Mouse (Mus musculus) forelimb bud, embryonic 11.5 days (tissue): Measurements from ENCODE around the gene Apol6.
"Not testable (repeated sequence)": the region's sequence is repeated elsewhere in the genome, so short reads cannot be mapped to it uniquely, and the experiment has no call there.

Source experiments
- DNase-seq: peaks from one replicate; pipeline ENCODE4 v3.0.0-alpha.2; 2012; ENCODE audit warnings: low read depth, low spot score

The Apol6 gene

DNA sequence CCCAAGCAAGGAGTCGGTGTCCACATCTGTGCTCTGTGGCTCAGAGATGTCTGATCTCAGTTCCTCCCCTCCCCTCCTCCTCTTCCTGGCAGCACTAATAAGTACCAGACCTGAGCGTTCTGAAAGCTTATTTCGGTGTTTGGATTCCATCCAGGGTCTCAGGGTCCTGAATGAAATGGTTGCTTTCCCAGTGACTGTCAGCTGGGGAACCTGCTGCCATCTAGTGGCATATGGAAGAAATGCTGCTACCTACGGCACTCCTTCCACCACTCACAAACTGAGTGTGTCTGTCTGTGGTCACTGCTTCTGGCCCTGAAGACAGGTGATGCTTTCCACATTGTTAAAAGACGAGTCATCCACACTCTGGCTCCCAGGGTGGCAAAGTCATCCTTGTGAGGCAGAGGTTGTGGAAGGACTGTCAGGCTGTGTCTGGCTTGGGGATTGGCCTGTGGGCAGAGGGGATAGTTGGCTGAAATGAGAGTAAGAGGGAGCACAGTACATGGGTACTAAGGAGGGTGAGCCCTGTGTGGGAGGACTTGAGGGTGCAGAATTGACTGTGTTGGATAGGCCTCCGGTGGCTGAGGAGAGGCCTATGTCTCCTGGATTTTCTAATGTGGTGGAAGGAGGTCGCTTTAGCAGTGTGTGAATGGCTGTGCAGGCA lies 15.1 kb upstream of the Apol6 start:
- peak; percentile 91 for DNase-seq

DNA sequence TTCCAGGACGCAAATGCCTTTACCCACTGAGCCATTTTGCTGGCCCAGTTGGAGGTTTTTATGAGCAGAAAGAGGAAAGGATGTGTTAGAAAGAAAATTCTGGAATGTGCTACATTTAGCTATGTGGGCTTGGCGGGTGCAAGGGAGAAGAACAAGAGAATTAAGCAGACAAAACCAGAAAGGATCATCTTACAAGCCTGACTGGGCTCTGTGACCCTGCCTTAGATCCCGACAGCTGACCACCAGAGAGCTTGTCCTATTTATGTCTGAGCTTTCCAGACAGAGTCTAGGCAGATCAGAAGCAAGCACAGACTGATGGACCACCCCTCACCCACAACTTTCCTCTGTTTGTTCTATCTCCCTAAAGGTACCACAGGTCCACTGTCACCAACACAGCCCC lies 13.3 kb upstream of the Apol6 start:
- DNase-seq, result no peak

DNA sequence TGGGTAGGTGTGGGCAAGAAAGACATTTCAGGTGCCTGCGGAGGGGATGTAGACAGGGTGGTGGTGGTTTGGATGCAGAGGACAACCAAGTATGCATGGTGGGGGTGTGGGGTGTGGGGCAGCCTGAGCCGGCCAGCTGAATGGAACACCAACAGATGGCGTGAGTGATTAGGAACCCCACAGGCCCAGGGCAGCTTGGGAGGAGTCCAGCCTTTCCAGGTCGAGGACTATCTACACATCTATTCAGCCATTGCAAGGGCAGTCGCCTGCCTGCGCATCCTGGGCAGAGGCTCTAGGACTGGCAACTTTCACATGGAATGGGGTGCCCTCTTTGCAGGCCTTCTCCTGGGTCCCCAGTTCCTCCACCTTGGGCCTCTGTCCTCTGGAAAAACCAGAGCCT lies 10.0 kb upstream of the Apol6 start:
- DNase-seq, result no peak

DNA sequence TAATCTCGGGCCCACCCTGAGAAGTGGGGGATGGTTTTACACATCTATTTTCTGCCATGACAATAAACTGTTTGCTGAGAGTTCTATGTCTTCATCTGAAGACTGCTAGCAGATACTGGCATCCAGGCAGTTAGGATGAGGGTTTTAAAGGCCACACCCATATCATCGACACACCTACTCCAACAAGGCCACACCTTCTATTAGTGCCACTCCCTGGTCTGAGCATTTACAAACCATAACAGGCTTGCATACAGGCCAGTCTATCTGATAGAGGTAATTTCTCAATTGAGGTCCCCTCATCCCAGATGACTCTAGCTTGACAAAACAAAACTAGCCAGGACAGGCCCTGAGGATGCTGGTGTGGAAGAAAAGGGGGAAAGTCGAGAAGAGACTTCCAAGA lies 8.9 kb upstream of the Apol6 start:
- no peak for DNase-seq

DNA sequence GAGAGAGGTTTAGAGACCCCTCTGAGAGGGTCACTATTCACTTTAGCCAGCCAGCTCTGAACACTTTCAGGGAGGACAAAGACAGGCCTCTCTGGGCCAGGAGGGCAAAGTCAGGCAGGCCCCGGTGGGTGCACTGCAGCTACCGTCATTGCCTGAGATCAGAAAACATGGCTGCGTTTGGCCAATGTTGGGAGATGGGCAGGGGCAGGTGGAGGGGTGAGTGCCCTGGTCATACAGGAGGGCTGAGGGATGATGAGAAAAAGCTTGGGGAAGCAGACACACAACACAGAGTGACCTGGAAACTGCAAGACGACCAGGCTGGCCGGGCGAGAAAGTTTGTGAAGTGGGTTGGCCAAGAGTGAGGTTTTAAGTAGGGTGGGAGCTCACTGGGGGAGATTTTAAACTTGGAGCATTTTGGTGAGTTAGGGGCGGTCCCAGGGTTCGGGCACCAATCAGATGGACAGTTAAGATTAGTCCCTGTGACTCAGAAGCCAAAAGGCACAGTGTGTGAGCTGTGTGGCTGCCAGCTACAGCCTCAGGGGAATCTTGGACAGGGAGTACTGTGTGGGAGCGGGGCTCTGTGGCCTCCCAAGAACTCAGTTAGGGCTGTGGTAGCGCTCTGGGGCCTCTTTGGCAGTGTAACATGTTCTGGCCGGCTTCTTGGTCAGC lies 8.1 kb upstream of the Apol6 start:
- no peak for DNase-seq

DNA sequence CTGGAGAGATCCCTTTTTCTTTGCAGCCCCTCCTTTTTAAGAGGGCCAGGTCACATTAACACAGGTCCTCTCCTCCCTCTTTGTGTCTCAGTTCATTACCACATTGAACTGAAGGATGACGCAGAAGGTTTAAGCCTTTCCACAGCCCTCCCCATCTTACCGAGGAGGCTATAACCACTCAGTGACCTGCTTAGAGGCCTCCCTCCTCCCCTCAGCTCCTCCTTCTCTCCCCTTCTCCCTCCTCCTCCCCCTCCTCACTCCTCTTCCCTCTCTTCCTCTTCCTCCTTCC lies 7.6 kb upstream of the Apol6 start:
- no peak for DNase-seq

DNA sequence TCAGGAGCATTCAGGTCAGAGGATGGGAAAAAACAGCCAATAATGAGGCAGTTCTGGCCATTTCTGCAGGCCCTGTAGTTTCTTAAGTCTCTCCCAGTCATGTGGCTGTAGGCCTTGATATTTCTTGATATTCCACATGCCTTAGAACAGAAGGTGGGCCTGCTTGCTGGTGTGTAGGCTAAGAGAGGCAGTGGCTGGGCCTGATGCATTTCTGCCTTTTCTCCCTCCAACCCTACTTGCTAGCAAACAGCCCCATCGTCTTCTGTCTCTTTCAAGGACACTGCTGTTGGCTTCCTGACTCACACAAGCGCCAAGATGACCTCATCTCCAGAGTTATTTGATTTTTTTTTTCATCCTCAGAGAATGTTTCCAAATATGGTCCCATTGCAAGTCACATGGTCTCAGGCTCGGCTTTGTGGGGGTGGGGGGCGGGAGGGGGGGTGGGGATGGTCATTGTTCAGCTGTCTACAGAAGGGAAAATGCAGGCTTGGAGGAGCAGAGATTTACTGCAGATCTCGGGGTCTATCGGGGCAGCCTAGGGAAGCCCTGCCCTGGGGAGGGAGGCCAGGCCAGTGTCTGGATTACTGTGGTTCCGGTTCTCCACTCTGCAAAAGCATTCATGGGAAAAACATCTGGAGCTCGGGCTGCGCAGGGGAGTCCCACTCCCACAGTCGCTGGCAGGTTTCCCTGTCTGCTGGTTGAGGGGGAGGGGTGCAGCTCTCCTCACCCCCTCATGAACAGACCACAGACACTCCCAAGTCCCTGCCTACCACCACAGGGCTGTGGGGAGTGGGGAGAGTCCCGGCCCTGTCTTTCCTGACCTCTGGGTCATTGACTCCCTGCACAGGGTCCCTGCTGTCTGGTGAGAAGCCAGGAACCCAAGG lies 7.0 kb upstream of the Apol6 start:
- DNase-seq, result peak; percentile 69

DNA sequence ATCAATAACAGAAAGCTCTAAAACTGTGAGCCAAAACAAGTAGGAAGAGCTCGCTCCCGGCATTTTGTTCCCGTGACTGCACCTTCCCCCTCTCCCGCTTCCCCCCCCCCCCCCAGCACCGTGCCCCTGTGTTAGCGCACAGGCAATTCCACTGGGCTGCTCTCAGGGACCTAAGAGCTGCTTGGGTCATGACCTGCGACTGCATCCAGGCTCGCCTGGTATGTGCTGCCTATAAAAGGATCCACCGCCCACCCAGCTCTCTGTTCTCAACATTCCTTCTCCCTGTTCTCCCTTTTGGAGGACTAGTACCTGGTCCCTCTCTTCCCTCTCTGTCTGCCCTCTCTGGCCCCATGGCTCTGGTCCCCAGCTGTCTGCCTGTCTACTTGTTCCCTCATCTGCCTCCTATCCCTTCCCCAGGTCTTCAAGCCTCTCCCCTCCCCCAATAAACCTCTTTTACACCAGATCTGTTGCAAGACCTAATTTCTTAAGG lies 5.3 kb upstream of the Apol6 start:
- DNase-seq, result no peak

DNA sequence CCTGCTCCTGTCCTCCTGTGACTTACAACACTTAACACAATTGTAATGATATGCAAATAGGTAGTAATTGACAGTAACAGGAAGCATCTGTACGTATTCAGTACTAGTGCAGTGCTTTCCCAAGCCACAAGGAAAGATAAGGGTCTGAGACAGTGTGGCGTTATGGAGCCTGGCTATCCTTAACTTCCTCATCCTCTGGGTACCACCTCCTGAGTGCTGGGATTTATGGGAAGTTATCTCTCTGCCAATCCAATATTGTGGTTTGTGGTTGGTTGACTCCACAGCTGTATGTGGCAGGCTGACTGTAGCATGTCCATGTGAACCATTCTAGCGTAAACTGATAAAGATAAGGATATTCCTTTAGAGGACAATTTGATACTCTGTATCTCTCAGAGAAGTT lies 3.7 kb upstream of the Apol6 start:
- DNase-seq, result no peak

DNA sequence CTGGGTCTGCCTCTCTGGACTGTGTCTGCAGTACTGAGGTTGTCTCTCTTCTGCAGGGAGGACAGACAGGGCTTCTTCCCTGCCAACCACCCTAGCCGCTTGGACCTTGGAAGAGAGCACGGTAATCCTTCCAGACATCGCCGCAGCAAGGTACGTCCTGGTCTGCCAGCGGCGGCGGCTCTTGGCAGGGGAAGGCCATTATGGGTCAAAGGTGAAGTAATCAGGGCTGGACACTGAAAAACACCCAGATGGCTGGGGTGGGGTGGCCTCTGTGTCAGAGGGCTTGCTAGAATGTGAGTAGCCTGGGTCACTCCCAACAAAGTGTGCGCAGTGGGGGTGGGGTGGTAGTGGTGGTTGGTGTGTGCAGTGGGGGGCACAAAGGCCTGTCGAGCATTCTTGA lies 1.1 kb downstream of the Apol6 start:
- DNase-seq, result no peak

DNA sequence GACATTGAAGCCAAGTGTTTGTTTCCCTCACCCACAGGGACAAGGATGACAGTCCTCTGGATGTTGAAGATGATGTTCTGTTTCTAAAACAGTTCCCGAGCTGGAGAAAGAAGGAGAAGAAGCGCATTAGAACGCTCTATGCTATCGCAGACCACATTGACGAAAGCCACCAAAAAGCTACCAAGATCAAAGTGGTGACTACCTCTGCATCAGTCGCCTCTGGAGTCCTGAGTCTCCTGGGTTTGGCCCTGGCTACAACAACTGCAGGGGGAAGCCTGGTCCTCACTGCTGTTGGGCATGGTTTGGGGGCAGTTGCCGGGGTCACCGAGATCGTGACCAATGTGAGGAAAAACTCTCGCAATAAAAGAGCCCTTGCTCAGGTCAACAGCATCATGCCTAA lies 6.0 kb downstream of the Apol6 start, which contains the start of gene Mb:
Gene Mb (minus strand): TSS at position 101 of the 400 bp plus-strand sequence.
- no peak for DNase-seq

DNA sequence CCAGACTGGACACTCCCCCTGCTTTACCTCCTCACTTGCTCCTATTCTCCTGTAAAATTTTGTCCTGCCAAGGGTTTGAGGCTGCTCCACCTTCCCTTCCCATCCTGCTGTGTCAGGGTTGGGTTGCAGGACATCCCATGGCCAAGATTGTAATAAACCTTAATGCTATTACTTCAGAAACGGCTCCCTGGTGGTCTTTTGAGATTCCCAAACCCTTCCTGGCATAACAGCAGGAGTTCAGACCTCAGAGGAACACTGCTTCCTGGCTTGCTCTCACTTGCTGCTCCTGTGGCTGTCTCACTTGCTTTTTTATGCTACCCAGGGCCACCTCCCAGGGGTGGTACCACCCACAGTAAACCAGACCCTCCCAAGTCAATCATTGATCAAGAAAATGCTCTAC lies 7.6 kb downstream of the Apol6 start:
- no peak for DNase-seq

DNA sequence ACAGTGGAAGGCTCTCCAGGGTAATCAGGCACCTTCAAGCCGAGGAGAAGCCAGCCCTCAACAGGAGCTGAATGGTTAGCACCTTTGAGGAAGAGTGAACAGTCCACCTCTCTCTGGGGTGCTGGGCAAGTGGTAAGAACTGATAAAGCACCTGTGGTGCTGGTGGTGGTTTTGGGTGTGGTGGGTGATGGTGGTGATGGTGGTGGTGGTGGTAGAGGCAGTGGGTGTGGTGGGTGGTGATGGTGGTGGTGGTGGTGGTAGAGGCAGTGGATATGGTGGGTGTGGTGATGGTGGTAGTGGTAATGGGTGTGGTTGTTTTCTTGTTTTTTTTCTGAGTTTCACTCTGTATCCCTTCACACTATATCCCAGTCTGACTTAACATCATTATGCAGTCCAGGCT lies 8.5 kb downstream of the Apol6 start:
- DNase-seq, result no peak

DNA sequence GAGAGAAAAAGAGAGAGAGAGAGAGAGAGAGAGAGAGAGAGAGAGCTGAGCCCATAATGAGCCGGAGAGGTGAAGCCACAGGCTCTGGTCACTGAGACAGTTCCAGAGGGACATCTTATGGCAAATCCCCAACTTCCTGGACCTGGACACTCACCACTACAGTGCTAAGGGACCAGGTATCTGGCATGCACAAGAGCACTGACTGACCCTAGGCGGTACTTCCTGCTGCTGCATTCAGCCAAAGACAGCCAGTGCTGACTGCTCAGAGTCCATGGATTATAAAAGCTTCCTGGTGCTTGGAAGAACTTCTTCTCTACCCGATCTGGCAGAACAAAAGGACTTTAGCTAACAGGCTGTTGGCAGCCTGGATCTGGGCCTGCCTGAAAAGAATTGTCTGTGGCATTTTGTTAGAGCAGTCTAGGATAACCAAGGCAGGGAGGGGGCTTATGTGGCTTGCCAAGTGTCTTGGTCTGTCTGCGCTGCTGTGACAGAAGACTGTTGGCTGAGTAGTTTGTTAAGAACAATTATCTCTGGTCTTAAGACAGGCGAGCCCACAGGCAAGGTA lies 10.2 kb downstream of the Apol6 start:
- DNase-seq, result no peak

DNA sequence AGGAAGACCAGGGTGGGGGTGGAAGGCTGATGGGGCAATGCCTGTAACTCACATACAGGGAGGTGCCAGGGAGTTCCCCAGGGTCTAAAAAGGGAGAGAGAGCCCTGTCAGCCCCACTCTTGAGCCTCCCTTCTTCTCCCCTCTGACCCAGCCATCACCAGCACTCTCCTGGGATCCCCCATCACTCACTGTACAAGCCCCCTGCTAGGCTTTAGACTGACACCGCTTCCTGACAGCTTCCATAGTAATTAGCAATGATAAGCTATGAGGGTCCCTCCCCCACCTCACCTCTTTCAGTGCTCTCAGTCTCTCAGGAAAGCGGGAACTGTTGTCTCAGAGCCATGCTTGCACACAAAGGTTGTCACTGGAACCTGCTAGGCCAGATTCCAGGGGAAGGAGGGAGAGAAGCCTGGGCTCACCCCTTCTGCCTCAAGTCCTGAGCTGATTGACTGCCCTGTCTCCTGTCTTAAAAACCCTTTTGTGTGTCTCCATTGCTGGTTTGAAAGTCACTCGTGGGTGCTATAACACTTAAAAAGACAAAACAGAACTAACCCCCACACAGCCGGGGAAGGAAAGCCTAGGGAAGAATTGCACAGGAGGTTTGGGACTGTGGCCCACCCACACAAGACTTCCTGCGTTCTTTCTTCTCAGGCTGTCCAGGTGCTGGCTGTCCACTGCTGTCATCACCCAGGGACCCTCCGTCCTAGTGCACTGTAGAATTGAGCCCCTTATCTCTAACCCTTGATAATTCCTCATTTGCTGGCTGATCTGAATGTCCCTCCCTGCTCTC lies 11.7 kb downstream of the Apol6 start:
- DNase-seq, result no peak

DNA sequence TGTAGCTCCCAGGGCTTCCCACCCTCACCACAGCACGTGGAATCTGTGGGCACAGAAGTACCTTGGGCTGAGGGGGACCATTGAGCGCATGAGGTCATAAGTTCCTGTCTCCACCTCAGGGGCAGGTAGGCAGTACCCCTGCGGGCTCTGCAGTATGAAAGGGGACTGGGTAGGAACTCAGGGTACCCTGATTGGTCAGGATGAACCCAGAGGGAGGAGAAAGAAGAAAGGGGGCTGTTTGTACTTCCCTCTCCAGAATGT lies 12.2 kb downstream of the Apol6 start:
- DNase-seq, result no peak

DNA sequence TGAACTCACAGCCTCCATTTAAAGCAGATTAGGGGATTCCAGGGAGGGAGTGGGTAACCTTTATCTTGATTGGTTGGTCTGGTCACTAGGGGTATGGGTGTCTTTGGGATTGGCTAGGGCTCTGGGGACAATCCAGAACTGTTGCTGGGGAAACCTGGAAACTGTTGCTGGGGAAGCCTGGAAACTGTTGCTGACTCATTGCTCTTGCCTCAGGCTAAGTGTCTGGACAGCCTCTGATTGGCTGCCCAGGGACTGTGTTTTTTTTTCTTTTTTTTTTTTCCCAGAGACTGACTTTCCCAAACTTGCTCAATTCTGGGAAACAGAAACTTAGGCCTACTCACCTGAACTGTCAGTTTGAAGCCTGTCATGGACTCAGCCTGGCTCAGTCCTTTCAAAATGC lies 14.0 kb downstream of the Apol6 start:
- DNase-seq, result no peak

DNA sequence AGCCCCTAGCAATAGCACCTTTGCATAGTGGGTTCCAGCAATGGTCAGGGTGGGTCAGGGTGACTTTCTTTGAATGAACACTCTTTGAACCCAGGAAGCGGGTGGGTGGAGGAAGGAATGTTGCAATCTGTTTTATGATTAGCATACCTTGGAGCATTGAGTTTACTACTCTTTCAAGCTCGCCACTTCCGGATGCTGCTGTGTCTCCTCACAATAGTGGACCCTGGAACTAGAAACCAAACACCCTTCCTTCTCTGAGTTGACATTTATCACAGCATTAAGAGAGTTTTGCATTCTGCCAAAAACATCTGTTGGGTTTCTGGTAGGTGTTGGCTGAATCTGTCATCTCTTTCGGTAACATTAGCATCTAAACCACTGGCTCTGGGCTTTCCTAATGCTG lies 14.9 kb downstream of the Apol6 start:
- DNase-seq, result not testable (repeated sequence)

DNA sequence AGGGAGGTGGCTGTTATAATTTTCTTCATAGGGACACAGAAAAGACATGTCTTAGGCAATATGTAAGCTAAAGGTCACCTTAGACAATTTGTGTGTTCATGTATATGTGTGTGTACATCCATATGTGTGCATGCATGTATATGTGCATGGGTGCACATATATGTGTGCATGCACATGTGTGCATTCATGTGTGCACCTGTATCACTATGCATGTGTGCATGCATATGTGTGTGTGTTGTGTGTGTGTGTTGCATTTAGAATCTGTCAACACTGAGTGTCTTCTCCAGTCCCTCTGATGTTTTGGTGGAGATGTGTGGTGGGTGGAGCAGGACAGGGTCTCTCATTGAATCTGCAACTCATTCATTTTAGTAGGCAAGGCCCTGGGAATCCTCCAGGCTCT lies 18.2 kb downstream of the Apol6 start:
- no peak for DNase-seq

DNA sequence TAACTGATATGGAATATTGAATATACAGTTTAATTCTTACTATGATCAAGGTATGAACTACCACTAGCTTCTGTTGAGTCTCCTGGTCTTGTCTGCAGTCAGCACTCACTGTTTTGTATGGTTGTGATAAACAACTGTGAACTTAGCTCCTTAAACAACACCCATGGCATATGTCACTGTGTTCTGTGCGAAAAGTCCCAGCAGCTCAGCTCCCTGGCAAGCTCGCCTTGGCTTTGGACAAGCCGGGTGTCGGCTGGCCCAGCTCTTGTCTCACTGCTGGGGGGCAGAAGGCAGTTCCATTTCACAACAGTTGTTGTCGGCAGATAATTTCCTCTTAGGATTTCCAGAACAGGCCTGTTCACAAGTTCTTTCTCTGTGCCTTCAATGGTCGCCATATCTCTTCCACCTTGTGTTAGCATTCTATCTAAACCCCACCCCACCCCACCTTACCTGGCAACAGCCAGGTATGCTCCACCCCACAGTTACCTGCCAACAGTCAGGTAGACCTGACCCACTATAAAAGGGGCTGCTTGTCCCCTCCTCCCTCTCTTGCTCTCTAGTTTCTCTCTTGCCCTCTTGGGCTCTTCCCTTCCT lies 20.8 kb downstream of the Apol6 start:
- no peak for DNase-seq

DNA sequence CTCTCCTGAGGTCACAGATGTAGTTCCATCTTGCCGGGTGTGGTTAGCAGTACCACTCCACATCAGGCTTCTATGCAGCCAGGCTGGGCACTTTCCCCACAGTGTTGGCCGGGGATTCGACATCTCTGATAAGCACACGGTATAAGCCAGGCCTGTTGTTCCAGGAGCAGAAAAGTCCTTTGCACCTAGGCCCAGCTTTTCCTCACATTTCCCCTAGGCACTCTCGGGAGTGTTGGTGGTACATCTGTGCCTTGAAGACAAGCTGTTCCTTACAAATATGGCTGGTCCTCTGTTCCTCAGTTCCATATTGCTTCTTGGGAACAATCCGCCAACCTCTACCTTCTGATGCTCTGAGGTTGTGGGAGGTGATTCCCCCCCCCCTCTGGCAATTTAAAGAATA lies 21.7 kb downstream of the Apol6 start:
- no peak for DNase-seq
